Mouse (Mus musculus): ENCODE data around the gene Hmgb1. TPM values are rescaled to one million over a fixed set of nuclear protein-coding genes. Genes with fewer than 3 reads are reported as not detected.

The Hmgb1 gene
- polyA plus RNA-seq, 1 experiment from 2014 or later: 1,827 TPM

DNA sequence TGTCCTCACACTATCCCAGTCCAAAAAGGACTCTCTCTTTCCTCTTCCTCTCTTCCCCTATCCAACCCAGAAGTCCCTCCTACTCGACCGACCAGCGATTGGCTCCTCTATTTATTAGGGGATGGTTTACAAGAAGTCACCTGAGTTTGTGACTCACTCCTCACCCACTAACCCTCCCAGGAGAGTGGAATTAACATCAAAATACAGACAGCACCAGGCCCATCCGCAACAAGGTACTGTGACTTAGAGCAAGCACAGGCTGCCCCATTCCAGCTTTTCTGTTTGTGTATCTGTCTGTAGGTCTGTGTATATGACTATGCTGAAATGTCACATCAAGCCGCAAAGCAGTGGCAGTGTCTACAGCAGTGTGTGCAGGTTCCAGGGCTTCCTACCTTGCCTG is 71.7 kb downstream of the Hmgb1 start:
- Histone ChIP-seq H3K4me2 (no peak overlapping the region), H3K4me3 (no peak overlapping the region), H3K27me3 (no peaks in the 10 kb centered on the region), H3K4me1 (no peaks in the 10 kb centered on the region), H3K36me3 (ENCODE audit: poor library complexity, severe bottlenecking) (no peaks in the 10 kb centered on the region), H3K9me3 (replicated peaks) (no peaks in the 10 kb centered on the region), H3K27ac (no peak overlapping the region), H3K9ac (no peak overlapping the region)
- no peak for ATAC-seq
- WGBS: 85% methylated on average over 5 of the region's 5 CpGs

DNA sequence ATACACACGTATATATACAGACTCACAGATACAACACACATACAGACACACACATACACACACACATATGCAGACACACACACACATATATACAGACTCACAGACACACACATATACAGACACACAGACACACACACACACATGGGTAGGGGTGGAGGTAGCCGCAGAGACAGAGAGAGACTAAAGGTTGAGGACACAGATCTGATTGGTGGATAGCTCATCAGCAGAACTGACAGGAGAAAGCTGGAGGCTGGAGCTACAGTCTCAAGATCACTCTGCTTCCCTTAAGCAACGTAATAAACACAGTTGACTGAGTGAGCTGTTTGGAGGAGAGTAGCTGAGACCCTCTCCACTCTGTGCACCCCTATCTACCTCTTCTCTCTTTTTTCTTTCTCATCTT is 75.1 kb downstream of the Hmgb1 start:
- Histone ChIP-seq H3K36me3 (ENCODE audit: poor library complexity, severe bottlenecking) (no peaks in the 10 kb centered on the region), H3K4me1 (no peaks in the 10 kb centered on the region), H3K9me3 (replicated peaks) (no peaks in the 10 kb centered on the region), H3K4me2 (no peak overlapping the region), H3K9ac (no peak overlapping the region), H3K4me3 (no peak overlapping the region), H3K27ac (no peak overlapping the region), H3K27me3 (no peaks in the 10 kb centered on the region)
- ATAC-seq: no peak
- WGBS: 83% methylated on average over 3 of the region's 3 CpGs

DNA sequence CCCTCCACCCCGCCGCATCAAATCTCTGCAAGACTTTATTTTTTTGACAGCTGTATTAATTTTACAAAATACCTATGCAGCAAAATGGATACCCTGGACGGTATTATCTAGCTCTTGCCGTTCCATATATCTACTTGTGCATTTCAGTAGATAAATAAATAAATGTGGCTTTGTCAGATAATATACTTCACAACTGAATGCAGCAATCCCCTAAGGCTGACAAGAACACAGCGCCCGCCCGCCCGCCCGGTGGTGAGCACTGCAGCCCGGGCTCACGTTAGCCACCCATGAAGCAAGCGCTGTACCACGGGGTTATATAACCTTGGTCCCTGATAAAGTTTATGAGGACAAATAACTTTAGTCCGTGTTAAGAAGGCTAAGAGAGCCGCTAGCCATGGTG is 76.1 kb downstream of the Hmgb1 start:
- no peaks in the 10 kb centered on the region for H3K9me3 ChIP-seq (replicated peaks)
- 93% methylated on average over 15 of the region's 15 CpGs for WGBS
- H3K27ac ChIP-seq: no peak overlapping the region
- no peak overlapping the region for H3K4me3 ChIP-seq
- no peaks in the 10 kb centered on the region for H3K36me3 ChIP-seq (ENCODE audit: poor library complexity, severe bottlenecking)
- ATAC-seq: no peak
- H3K27me3 ChIP-seq: no peaks in the 10 kb centered on the region
- H3K4me2 ChIP-seq: no peak overlapping the region
- H3K4me1 ChIP-seq: no peaks in the 10 kb centered on the region
- H3K9ac ChIP-seq: no peak overlapping the region

DNA sequence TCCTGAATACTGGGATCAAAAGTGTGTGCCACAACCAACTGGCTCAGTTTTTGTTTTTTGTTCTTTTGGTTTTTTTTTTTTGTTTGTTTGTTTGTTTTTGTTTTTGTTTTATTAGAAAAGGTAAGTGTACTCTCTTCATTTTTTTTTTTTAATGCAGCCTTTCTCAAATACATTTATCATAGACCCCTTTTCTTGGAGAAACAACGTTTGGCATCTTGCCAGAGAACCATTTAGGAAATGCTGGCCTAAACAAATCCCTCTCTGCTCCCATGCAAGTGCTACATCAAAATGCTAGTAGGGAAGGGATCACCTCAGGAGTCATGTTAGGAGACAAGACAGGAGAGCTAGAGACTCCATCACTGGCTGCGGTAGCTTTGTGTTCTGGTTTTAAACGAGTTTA is 76.7 kb downstream of the Hmgb1 start:
- no peak for ATAC-seq
- no peaks in the 10 kb centered on the region for H3K9me3 ChIP-seq (replicated peaks)

DNA sequence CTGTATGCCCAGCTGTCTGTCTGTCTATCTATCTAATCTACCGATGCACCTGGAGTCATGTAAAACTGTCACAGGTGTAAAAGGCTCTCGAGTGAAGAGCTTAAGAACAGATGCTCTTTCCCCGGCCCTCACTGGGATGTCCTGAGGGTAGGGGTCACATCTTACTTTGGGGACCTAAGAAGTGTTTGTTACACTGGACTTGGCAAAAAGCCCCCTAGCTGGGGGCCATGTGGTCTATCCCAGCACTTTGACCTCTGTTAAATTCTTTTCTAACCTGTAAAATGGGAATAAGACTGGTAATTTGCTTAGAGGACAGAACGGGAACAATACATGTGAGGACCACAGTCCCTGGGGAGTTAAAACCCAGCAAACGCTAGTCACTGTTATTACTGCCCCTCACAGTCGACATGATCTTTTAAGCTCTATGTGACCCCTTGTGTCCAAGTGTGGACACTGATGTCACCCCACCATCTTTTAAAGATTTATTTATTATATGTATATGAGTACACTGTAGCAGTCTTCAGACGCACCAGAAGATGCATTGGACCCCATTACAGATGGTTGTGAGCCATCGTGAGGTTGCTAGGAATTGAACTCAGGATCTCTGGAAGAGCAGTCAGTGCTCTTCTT is 80.1 kb downstream of the Hmgb1 start:
- Histone ChIP-seq H3K4me3 (no peak overlapping the region), H3K9ac (no peak overlapping the region), H3K27me3 (no peaks in the 10 kb centered on the region), H3K9me3 (replicated peaks) (no peaks in the 10 kb centered on the region), H3K27ac (no peak overlapping the region), H3K36me3 (ENCODE audit: poor library complexity, severe bottlenecking) (no peaks in the 10 kb centered on the region), H3K4me2 (no peak overlapping the region), H3K4me1 (no peaks in the 10 kb centered on the region)
- 86% methylated on average over 8 of the region's 8 CpGs for WGBS
- no peak for ATAC-seq

More for the DNA sequence above, 76.7 kb downstream of the Hmgb1 start:
- H3K9ac ChIP-seq: no peak overlapping the region
- H3K4me2 ChIP-seq: no peak overlapping the region
- no peak overlapping the region for H3K4me3 ChIP-seq
- no peak overlapping the region for H3K27ac ChIP-seq
- no peaks in the 10 kb centered on the region for H3K4me1 ChIP-seq
- no peaks in the 10 kb centered on the region for H3K27me3 ChIP-seq
- H3K36me3 ChIP-seq (ENCODE audit: poor library complexity, severe bottlenecking): no peaks in the 10 kb centered on the region
- 70% methylated on average over 3 of the region's 3 CpGs for WGBS

DNA sequence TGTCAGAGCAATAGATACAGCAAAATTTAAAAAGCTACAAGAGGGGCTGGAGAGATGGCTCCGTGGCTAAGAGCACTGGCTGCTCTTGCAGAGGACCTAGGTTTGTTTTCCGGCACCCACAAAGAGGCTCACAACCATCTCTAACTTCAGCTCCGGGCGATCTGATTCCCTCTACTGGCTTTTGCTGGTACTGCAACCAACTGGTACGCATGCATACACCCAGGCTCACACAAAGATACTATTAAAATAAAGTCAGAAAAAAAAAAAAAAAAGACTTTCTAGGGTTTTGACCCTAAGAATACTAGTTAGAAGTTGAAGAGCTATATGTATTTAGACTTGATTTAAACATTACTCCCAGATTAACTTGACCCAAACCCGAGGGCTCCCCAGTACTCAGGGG is 82.4 kb downstream of the Hmgb1 start:
- Histone ChIP-seq H3K4me3 (no peak overlapping the region), H3K4me2 (no peak overlapping the region), H3K27me3 (no peaks in the 10 kb centered on the region), H3K27ac (no peak overlapping the region), H3K9ac (no peak overlapping the region), H3K36me3 (ENCODE audit: poor library complexity, severe bottlenecking) (no peaks in the 10 kb centered on the region), H3K4me1 (no peaks in the 10 kb centered on the region), H3K9me3 (replicated peaks) (no peaks in the 10 kb centered on the region)
- no peak for ATAC-seq
- WGBS: 79% methylated on average over 6 of the region's 6 CpGs

DNA sequence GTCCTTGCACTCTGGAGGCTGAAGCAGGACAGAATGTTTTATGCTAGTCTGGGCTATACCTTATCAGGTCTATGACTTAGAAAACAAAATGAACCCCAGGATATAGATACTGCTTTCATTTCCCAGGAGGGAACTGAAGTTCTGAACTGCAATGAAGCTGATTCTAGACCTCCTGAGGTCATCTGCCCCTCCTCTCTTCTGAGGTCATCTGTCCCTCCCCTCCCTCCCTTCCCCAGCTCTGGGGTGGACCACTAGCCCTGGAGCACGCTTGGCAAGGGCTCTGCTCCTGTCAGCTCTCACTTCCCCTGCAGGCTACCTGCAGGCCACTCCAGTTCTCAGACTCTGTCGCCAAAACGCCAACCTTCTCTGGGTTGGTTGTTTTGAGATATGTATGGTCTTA is 84.2 kb downstream of the Hmgb1 start:
- Histone ChIP-seq H3K4me1 (no peaks in the 10 kb centered on the region), H3K9me3 (replicated peaks) (no peaks in the 10 kb centered on the region), H3K4me2 (no peak overlapping the region), H3K36me3 (ENCODE audit: poor library complexity, severe bottlenecking) (no peaks in the 10 kb centered on the region), H3K27me3 (no peaks in the 10 kb centered on the region), H3K9ac (no peak overlapping the region), H3K4me3 (no peak overlapping the region), H3K27ac (no peak overlapping the region)
- 84% methylated on average over 3 of the region's 3 CpGs for WGBS
- ATAC-seq: no peak

DNA sequence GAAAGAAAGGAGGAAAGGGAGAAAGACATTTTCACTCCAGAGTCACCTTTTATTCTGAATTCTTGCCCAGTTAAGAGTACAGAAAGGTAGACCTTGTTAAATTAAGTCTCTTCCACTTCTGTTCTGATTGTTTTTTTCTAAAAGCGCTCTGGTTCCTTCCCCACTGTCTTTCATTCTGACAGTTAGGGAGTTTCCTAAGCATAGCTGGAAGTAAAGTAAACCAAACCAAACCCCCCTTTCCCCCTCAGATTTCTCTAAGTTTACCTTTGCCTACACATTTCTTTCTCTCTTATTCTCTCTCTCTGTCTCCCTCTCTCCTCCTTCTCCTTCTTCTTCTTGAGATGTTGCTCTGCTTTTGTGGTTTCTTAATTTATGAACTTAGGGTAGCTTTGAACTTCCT is 85.3 kb downstream of the Hmgb1 start:
- no peak for ATAC-seq
- Histone ChIP-seq H3K36me3 (ENCODE audit: poor library complexity, severe bottlenecking) (no peaks in the 10 kb centered on the region), H3K4me1 (no peaks in the 10 kb centered on the region), H3K9ac (no peak overlapping the region), H3K9me3 (replicated peaks) (no peaks in the 10 kb centered on the region), H3K27ac (no peak overlapping the region), H3K27me3 (no peaks in the 10 kb centered on the region), H3K4me3 (no peak overlapping the region), H3K4me2 (no peak overlapping the region)
- 100% methylated on average over 1 of the region's 1 CpGs for WGBS

DNA sequence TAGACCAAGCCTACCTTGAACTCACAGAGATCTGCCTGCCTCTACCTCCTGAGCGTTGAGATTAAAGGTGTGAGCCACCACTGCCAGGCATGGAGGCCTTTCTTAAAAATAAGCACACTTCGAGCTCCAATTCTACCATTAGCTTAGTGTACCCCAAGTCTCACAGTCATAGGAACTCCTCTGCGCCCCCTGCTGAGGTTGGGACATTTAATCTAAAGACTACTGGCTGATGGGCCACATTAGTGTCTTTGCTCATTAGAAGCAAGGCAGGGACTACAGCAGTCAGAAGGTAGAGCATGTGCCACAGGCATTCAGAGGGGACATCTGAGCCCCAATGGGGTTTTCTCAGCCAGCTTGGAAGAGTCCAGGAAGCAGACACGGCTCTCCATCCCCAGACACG is 86.4 kb downstream of the Hmgb1 start:
- H3K4me1 ChIP-seq: no peaks in the 10 kb centered on the region
- WGBS: 92% methylated on average over 5 of the region's 5 CpGs
- ATAC-seq: no peak

DNA sequence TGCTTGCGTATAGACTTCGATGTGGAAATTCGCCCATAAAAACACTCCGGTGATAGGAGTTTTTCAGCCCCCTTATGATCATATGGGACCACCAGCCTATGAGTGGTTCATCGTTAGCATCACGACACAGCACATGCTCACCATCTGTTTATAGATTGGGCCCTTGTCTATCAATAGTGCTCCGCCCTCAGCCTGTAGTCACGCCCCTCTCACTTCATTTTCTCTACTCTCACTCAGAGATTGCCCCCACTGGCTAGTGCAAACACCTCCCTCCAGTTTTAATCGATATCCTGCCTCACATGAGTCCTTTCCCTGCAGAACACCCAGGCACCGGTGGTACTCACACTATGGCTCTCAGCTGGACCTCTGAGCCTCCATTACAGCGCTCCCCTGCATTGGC is 88.0 kb downstream of the Hmgb1 start:
- Histone ChIP-seq H3K27me3 (no peaks in the 10 kb centered on the region), H3K9me3 (replicated peaks) (no peaks in the 10 kb centered on the region), H3K9ac (no peak overlapping the region), H3K4me2 (no peak overlapping the region), H3K27ac (no peak overlapping the region), H3K4me3 (no peak overlapping the region), H3K4me1 (no peaks in the 10 kb centered on the region), H3K36me3 (ENCODE audit: poor library complexity, severe bottlenecking) (no peaks in the 10 kb centered on the region)
- 85% methylated on average over 11 of the region's 11 CpGs for WGBS
- ATAC-seq: no peak

More for the DNA sequence above, 86.4 kb downstream of the Hmgb1 start:
- H3K4me2 ChIP-seq: no peak overlapping the region
- H3K27me3 ChIP-seq: no peaks in the 10 kb centered on the region
- no peaks in the 10 kb centered on the region for H3K9me3 ChIP-seq (replicated peaks)
- H3K4me3 ChIP-seq: no peak overlapping the region
- no peaks in the 10 kb centered on the region for H3K36me3 ChIP-seq (ENCODE audit: poor library complexity, severe bottlenecking)
- no peak overlapping the region for H3K27ac ChIP-seq
- H3K9ac ChIP-seq: no peak overlapping the region

DNA sequence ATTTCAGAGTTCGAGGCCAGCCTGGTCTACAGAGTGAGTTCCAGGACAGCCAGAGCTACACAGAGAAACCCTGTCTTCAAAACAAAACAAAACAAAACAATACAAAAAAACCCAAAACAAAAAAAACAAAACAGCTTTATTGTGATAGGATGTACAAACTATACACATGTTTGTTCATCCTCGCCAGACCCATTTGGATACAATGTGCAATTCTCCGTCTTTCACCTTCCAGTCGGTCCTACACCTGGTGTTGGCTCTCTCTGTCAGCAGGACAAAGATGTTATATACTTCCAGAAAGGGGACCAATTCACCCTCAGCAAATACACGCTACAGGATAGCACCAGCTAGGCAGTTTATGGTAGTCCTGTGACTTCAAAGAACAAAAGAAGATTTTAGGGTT is 91.4 kb downstream of the Hmgb1 start:
- Histone ChIP-seq H3K36me3 (ENCODE audit: poor library complexity, severe bottlenecking) (no peaks in the 10 kb centered on the region), H3K9ac (no peak overlapping the region), H3K4me1 (no peaks in the 10 kb centered on the region), H3K27ac (no peak overlapping the region), H3K4me3 (no peak overlapping the region), H3K9me3 (replicated peaks) (no peaks in the 10 kb centered on the region), H3K27me3 (no peaks in the 10 kb centered on the region), H3K4me2 (no peak overlapping the region)
- ATAC-seq: no peak
- 88% methylated on average over 5 of the region's 5 CpGs for WGBS

DNA sequence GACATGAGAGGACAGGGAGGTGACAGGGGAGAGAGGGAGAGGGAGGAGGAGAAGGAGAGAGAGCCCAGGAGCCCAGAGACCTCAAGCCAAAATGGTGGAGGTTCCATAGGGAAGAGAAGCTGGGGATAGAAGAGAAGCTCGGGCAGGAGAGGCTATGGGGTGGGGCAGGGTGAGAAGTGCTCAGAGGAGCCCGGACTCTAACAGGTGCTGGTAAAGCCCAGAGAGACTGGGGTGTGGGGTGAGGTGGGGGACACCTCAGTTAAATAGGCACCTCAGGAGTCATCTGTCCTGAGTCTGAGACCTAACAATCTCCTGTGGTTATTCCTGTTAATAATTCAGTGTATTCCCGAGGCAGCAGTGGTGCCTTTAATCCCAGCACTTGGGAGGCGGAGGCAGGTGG is 91.8 kb downstream of the Hmgb1 start:
- Histone ChIP-seq H3K36me3 (ENCODE audit: poor library complexity, severe bottlenecking) (no peaks in the 10 kb centered on the region), H3K9ac (no peak overlapping the region), H3K4me1 (no peaks in the 10 kb centered on the region), H3K4me3 (no peak overlapping the region), H3K4me2 (no peak overlapping the region), H3K9me3 (replicated peaks) (no peaks in the 10 kb centered on the region), H3K27ac (no peak overlapping the region), H3K27me3 (no peaks in the 10 kb centered on the region)
- 79% methylated on average over 4 of the region's 4 CpGs for WGBS
- no peak for ATAC-seq

DNA sequence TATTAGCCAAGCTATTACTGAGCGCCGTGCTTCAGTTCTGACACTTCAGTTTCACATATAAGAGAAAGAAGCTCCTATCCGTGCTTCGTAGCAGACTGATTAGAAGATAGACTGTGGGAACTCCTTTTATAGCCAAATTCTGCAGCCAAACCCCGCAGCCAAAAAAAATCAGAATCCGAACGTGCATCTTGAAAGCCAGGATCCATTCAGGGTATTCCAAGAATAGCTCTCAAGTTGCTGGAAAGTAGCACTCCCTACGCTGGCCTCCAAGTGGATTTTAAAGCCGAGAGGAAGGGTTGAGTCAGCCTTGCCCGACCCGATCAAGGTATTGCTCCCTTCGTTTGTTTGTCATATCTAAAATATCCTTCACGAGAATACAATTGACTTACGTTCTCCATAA is 93.0 kb downstream of the Hmgb1 start:
- Histone ChIP-seq H3K4me2 (no peak overlapping the region), H3K4me3 (no peak overlapping the region), H3K27me3 (no peaks in the 10 kb centered on the region), H3K9me3 (replicated peaks) (no peaks in the 10 kb centered on the region), H3K4me1 (no peaks in the 10 kb centered on the region), H3K36me3 (ENCODE audit: poor library complexity, severe bottlenecking) (no peaks in the 10 kb centered on the region), H3K27ac (no peak overlapping the region), H3K9ac (no peak overlapping the region)
- no peak for ATAC-seq
- 92% methylated on average over 14 of the region's 14 CpGs for WGBS
